Mouse (Mus musculus): ENCODE results near the gene Hint3. TPM values are rescaled to one million over a fixed set of nuclear protein-coding genes. Genes with fewer than 3 reads are reported as not detected.
A peak's percentile ranks its signal among the peaks of the same experiment; 100 is the strongest.

Gene Hint3
- polyA plus RNA-seq, 1 experiment from 2014 or later = 18.6 TPM

- peak overlapping the region; percentile 57 for H3K4me3 ChIP-seq (ENCODE audit: low read depth, low read length)
- WGBS = 1% methylated on average over 49 of the region's 49 CpGs
- no peaks in the 10 kb centered on the region for H3K36me3 ChIP-seq (ENCODE audit: control insufficient read depth, insufficient read depth, low read length)
- H3K9me3 ChIP-seq (ENCODE audit: control insufficient read depth, low read length) = no peaks in the 10 kb centered on the region
- H3K4me2 ChIP-seq = peak overlapping the region; percentile 93
- H3K9ac ChIP-seq (ENCODE audit: low read depth, low read length) = peak overlapping the region; percentile 74
- ATAC-seq (replicated peaks; ENCODE audit: low FRiP score) (peak; percentile 100), DNase-seq (ENCODE audit: low spot score) (peak; percentile 96)
- peak overlapping the region; percentile 92 for H3K27ac ChIP-seq (ENCODE audit: low read depth, low read length)
- H3K4me1 ChIP-seq (replicated peaks; ENCODE audit: control insufficient read depth, insufficient read depth, low read length) = no peaks in the 10 kb centered on the region
- H3K27me3 ChIP-seq (replicated peaks; ENCODE audit: control insufficient read depth, insufficient read depth, low read length) = no peaks in the 10 kb centered on the region
Observed at GRCm38 (mm10) chr10:30618091-30618917, 11.1 kb downstream of the Hint3 start.

- Histone ChIP-seq H3K27ac (ENCODE audit: low read depth, low read length) (no peak overlapping the region), H3K4me2 (no peak overlapping the region), H3K4me3 (ENCODE audit: low read depth, low read length) (no peak overlapping the region), H3K27me3 (replicated peaks; ENCODE audit: control insufficient read depth, insufficient read depth, low read length) (no peaks in the 10 kb centered on the region), H3K4me1 (replicated peaks; ENCODE audit: control insufficient read depth, insufficient read depth, low read length) (no peaks in the 10 kb centered on the region), H3K36me3 (ENCODE audit: control insufficient read depth, insufficient read depth, low read length) (no peaks in the 10 kb centered on the region), H3K9ac (ENCODE audit: low read depth, low read length) (no peak overlapping the region), H3K9me3 (ENCODE audit: control insufficient read depth, low read length) (no peaks in the 10 kb centered on the region)
- DNase-seq (ENCODE audit: low spot score) (no peak), ATAC-seq (replicated peaks; ENCODE audit: low FRiP score) (no peak)
- WGBS = 78% methylated on average over 4 of the region's 4 CpGs
Observed at GRCm38 (mm10) chr10:30613039-30613438, 16.4 kb downstream of the Hint3 start.

- Histone ChIP-seq H3K36me3 (ENCODE audit: control insufficient read depth, insufficient read depth, low read length) (no peaks in the 10 kb centered on the region), H3K27me3 (replicated peaks; ENCODE audit: control insufficient read depth, insufficient read depth, low read length) (no peaks in the 10 kb centered on the region), H3K9me3 (ENCODE audit: control insufficient read depth, low read length) (no peaks in the 10 kb centered on the region), H3K4me1 (replicated peaks; ENCODE audit: control insufficient read depth, insufficient read depth, low read length) (no peaks in the 10 kb centered on the region), H3K27ac (ENCODE audit: low read depth, low read length) (no peak overlapping the region), H3K9ac (ENCODE audit: low read depth, low read length) (no peak overlapping the region), H3K4me3 (ENCODE audit: low read depth, low read length) (no peak overlapping the region), H3K4me2 (no peak overlapping the region)
- DNase-seq (ENCODE audit: low spot score) (no peak), ATAC-seq (replicated peaks; ENCODE audit: low FRiP score) (no peak)
Observed at GRCm38 (mm10) chr10:30609614-30610013, 19.8 kb downstream of the Hint3 start.

- 67% methylated on average over 2 of the region's 2 CpGs for WGBS
- ATAC-seq (replicated peaks; ENCODE audit: low FRiP score) = no peak
- Histone ChIP-seq H3K4me2 (no peak overlapping the region), H3K9ac (ENCODE audit: low read depth, low read length) (no peak overlapping the region), H3K9me3 (ENCODE audit: control insufficient read depth, low read length) (no peaks in the 10 kb centered on the region), H3K4me1 (replicated peaks; ENCODE audit: control insufficient read depth, insufficient read depth, low read length) (no peaks in the 10 kb centered on the region), H3K27me3 (replicated peaks; ENCODE audit: control insufficient read depth, insufficient read depth, low read length) (no peaks in the 10 kb centered on the region), H3K27ac (ENCODE audit: low read depth, low read length) (no peak overlapping the region), H3K36me3 (ENCODE audit: control insufficient read depth, insufficient read depth, low read length) (no peaks in the 10 kb centered on the region), H3K4me3 (ENCODE audit: low read depth, low read length) (no peak overlapping the region)
- no peak for DNase-seq (ENCODE audit: low spot score)
Observed at GRCm38 (mm10) chr10:30608109-30608508, 21.3 kb downstream of the Hint3 start.

- Histone ChIP-seq H3K4me3 (ENCODE audit: low read depth, low read length) (peak within 1 kb of the TSS; percentile 84), H3K4me1 (replicated peaks; ENCODE audit: control insufficient read depth, insufficient read depth, low read length) (peaks cover 7% of the 10 kb centered on the region), H3K9ac (ENCODE audit: low read depth, low read length) (peak within 1 kb of the TSS; percentile 85), H3K27me3 (replicated peaks; ENCODE audit: control insufficient read depth, insufficient read depth, low read length) (no peaks in the 10 kb centered on the region), H3K36me3 (ENCODE audit: control insufficient read depth, insufficient read depth, low read length) (0 out of 2 replicates have a peak, but pooled peaks cover 4% of the 10 kb centered on the region), H3K27ac (ENCODE audit: low read depth, low read length) (peak within 1 kb of the TSS; percentile 79), H3K9me3 (ENCODE audit: control insufficient read depth, low read length) (no peaks in the 10 kb centered on the region), H3K4me2 (peak within 1 kb of the TSS; percentile 73)
- DNase-seq (ENCODE audit: low spot score) (peak; percentile 88), ATAC-seq (replicated peaks; ENCODE audit: low FRiP score) (peak; percentile 94)
- under 1% methylated on average over 24 of the region's 28 CpGs for WGBS
Observed at GRCm38 (mm10) chr10:30600542-30600966, 28.9 kb downstream of the Hint3 start, which contains the start of gene Trmt11. Gene Trmt11 (minus strand): TSS chr10:30600749.

GRCm38 (mm10) chr10:30600094-30600534 lies 29.3 kb downstream of the Hint3 start:
- under 1% methylated on average over 27 of the region's 27 CpGs for WGBS
- Histone ChIP-seq H3K9me3 (ENCODE audit: control insufficient read depth, low read length) (no peaks in the 10 kb centered on the region), H3K4me1 (replicated peaks; ENCODE audit: control insufficient read depth, insufficient read depth, low read length) (peaks cover 7% of the 10 kb centered on the region), H3K27ac (ENCODE audit: low read depth, low read length) (peak overlapping the region; percentile 79), H3K27me3 (replicated peaks; ENCODE audit: control insufficient read depth, insufficient read depth, low read length) (no peaks in the 10 kb centered on the region), H3K9ac (ENCODE audit: low read depth, low read length) (peak overlapping the region; percentile 85), H3K4me2 (peak overlapping the region; percentile 73), H3K4me3 (ENCODE audit: low read depth, low read length) (peak overlapping the region; percentile 84), H3K36me3 (ENCODE audit: control insufficient read depth, insufficient read depth, low read length) (0 out of 2 replicates have a peak, but pooled peaks cover 7% of the 10 kb centered on the region)
- ATAC-seq (replicated peaks; ENCODE audit: low FRiP score) (peak; percentile 84), DNase-seq (ENCODE audit: low spot score) (no peak)

- WGBS = 82% methylated on average over 5 of the region's 5 CpGs
- DNase-seq (ENCODE audit: low spot score) (no peak), ATAC-seq (replicated peaks; ENCODE audit: low FRiP score) (no peak; the same call in 1 of the 2 replicates)
Observed at GRCm38 (mm10) chr10:30587037-30587436, 42.4 kb downstream of the Hint3 start.

GRCm38 (mm10) chr10:30585691-30586090 lies 43.7 kb downstream of the Hint3 start:
- WGBS = 84% methylated on average over 1 of the region's 1 CpGs
- DNase-seq (ENCODE audit: low spot score) = no peak
- no peak overlapping the region for H3K27ac ChIP-seq (ENCODE audit: low read depth, low read length)
- no peaks in the 10 kb centered on the region for H3K4me1 ChIP-seq (replicated peaks; ENCODE audit: control insufficient read depth, insufficient read depth, low read length)
- no peaks in the 10 kb centered on the region for H3K9me3 ChIP-seq (ENCODE audit: control insufficient read depth, low read length)
- H3K9ac ChIP-seq (ENCODE audit: low read depth, low read length) = no peak overlapping the region
- no peak overlapping the region for H3K4me2 ChIP-seq
- H3K4me3 ChIP-seq (ENCODE audit: low read depth, low read length) = no peak overlapping the region
- peaks cover 13% of the 10 kb centered on the region; the same call in 1 of the 2 replicates for H3K36me3 ChIP-seq (ENCODE audit: control insufficient read depth, insufficient read depth, low read length)
- ATAC-seq (replicated peaks; ENCODE audit: low FRiP score) = peak; percentile 65
- H3K27me3 ChIP-seq (replicated peaks; ENCODE audit: control insufficient read depth, insufficient read depth, low read length) = no peaks in the 10 kb centered on the region

More at GRCm38 (mm10) chr10:30587037-30587436, 42.4 kb downstream of the Hint3 start:
- Histone ChIP-seq H3K4me1 (replicated peaks; ENCODE audit: control insufficient read depth, insufficient read depth, low read length) (no peaks in the 10 kb centered on the region), H3K4me3 (ENCODE audit: low read depth, low read length) (no peak overlapping the region), H3K9me3 (ENCODE audit: control insufficient read depth, low read length) (no peaks in the 10 kb centered on the region), H3K27ac (ENCODE audit: low read depth, low read length) (no peak overlapping the region), H3K27me3 (replicated peaks; ENCODE audit: control insufficient read depth, insufficient read depth, low read length) (no peaks in the 10 kb centered on the region), H3K36me3 (ENCODE audit: control insufficient read depth, insufficient read depth, low read length) (peaks cover 13% of the 10 kb centered on the region; the same call in 1 of the 2 replicates), H3K9ac (ENCODE audit: low read depth, low read length) (no peak overlapping the region), H3K4me2 (no peak overlapping the region)

All from liver, embryonic 11.5 days (tissue).